Mouse (Mus musculus) hindbrain, embryonic 12.5 days (tissue): ENCODE measurements around the gene Pde10a. TPM values are rescaled to one million over a fixed set of nuclear protein-coding genes. Genes with fewer than 3 reads are reported as not detected.
A peak's percentile ranks its signal among the peaks of the same experiment; 100 is the strongest.

Experiments
- ATAC-seq: fragments of 200-750 bp; cut with Nextera tagmentation; 2 replicates; pipeline ENCODE4 v1.8.0; 2017; ENCODE audit warnings: moderate TSS enrichment; ENCODE audit not compliant: low FRiP score
- H3K27ac ChIP-seq: fragments of 300-500 bp; sonication (generic); 2 replicates; pipeline ENCODE4 v1.5.1; 2016; ENCODE audit warnings: mild to moderate bottlenecking
- H3K27me3 ChIP-seq: fragments of 300-500 bp; sonication (generic); 2 replicates; pipeline ENCODE4 v1.6.1; 2016; ENCODE audit warnings: mild to moderate bottlenecking
- H3K36me3 ChIP-seq: fragments of 300-500 bp; sonication (generic); 2 replicates; pipeline ENCODE4 v1.6.1; 2016; ENCODE audit warnings: mild to moderate bottlenecking
- H3K4me1 ChIP-seq: fragments of 300-500 bp; sonication (generic); 2 replicates; pipeline ENCODE4 v1.6.1; 2016
- H3K4me2 ChIP-seq: fragments of 300-500 bp; sonication (generic); replicated peaks from 2 replicates; pipeline ENCODE4 v1.6.1; 2016; ENCODE audit warnings: mild to moderate bottlenecking
- H3K4me3 ChIP-seq: fragments of 300-500 bp; sonication (generic); 2 replicates; pipeline ENCODE4 v1.5.1; 2016; ENCODE audit warnings: mild to moderate bottlenecking
- H3K9ac ChIP-seq: fragments of 300-500 bp; sonication (generic); 2 replicates; pipeline ENCODE4 v1.6.1; 2016; ENCODE audit warnings: mild to moderate bottlenecking, moderate library complexity
- H3K9me3 ChIP-seq: fragments of 300-500 bp; sonication (generic); replicated peaks from 2 replicates; pipeline ENCODE4 v1.6.1; 2016; ENCODE audit warnings: mild to moderate bottlenecking
- WGBS: fragments of 180-500 bp; shearing (Covaris S2); methylation state at CpG from one replicate; pipeline ENCODE4 v1.1.7; 2016; 5-methylcytosine and 5-hydroxymethylcytosine counted together
- polyA plus RNA-seq: library from polyadenylated mRNA; unstranded; fragments of >200 nt; fragmentation: Nextera tagmentation; extraction: Ambion mirVana; gene quantifications from 2 replicates; pipeline ENCODE4 v1.2.1, GENCODE M21; 2016

The Pde10a gene
- polyA plus RNA-seq, 1 experiment from 2014 or later, result 13.9 TPM

GRCm38 (mm10) chr17:8856430-8857371 lies 331.5 kb downstream of the Pde10a start:
- no peaks in the 10 kb centered on the region for H3K36me3 ChIP-seq
- ATAC-seq, result peak; percentile 69
- no peak overlapping the region for H3K9ac ChIP-seq
- H3K27ac ChIP-seq, result no peak overlapping the region
- H3K4me2 ChIP-seq, result peak overlapping the region; percentile 44
- H3K9me3 ChIP-seq, result no peaks in the 10 kb centered on the region
- peaks cover 4% of the 10 kb centered on the region; the same call in 1 of the 2 replicates for H3K27me3 ChIP-seq
- H3K4me1 ChIP-seq, result peaks cover 17% of the 10 kb centered on the region
- WGBS, result 35% methylated on average over 22 of the region's 22 CpGs
- peak overlapping the region; percentile 13; the same call in 1 of the 2 replicates for H3K4me3 ChIP-seq

- no peak for ATAC-seq
- WGBS, result 71% methylated on average over 23 of the region's 23 CpGs
- H3K4me2 ChIP-seq, result no peak overlapping the region
- H3K27me3 ChIP-seq, result peaks cover 4% of the 10 kb centered on the region; the same call in 1 of the 2 replicates
- H3K9ac ChIP-seq, result no peak overlapping the region
- H3K9me3 ChIP-seq, result no peaks in the 10 kb centered on the region
- H3K4me3 ChIP-seq, result no peak overlapping the region
- H3K4me1 ChIP-seq, result peaks cover 17% of the 10 kb centered on the region
- no peak overlapping the region for H3K27ac ChIP-seq
- H3K36me3 ChIP-seq, result no peaks in the 10 kb centered on the region
Measured at GRCm38 (mm10) chr17:8858636-8859421, 333.7 kb downstream of the Pde10a start.

GRCm38 (mm10) chr17:8859489-8859888 lies 334.3 kb downstream of the Pde10a start:
- H3K27me3 ChIP-seq, result peaks cover 4% of the 10 kb centered on the region; the same call in 1 of the 2 replicates
- H3K27ac ChIP-seq, result no peak overlapping the region
- H3K9me3 ChIP-seq, result no peaks in the 10 kb centered on the region
- H3K36me3 ChIP-seq, result no peaks in the 10 kb centered on the region
- no peak for ATAC-seq
- 78% methylated on average over 4 of the region's 4 CpGs for WGBS
- no peak overlapping the region for H3K9ac ChIP-seq
- no peak overlapping the region for H3K4me2 ChIP-seq
- no peak overlapping the region for H3K4me3 ChIP-seq
- peaks cover 17% of the 10 kb centered on the region for H3K4me1 ChIP-seq

GRCm38 (mm10) chr17:8864638-8865497 lies 339.7 kb downstream of the Pde10a start:
- no peak overlapping the region for H3K4me3 ChIP-seq
- WGBS, result 73% methylated on average over 8 of the region's 8 CpGs
- H3K27me3 ChIP-seq, result no peaks in the 10 kb centered on the region
- H3K4me2 ChIP-seq, result no peak overlapping the region
- no peaks in the 10 kb centered on the region for H3K36me3 ChIP-seq
- ATAC-seq, result no peak
- no peaks in the 10 kb centered on the region for H3K9me3 ChIP-seq
- H3K27ac ChIP-seq, result no peak overlapping the region
- H3K4me1 ChIP-seq, result peaks cover 8% of the 10 kb centered on the region
- no peak overlapping the region for H3K9ac ChIP-seq

GRCm38 (mm10) chr17:8867331-8868237 lies 342.4 kb downstream of the Pde10a start:
- H3K27me3 ChIP-seq, result no peaks in the 10 kb centered on the region
- 77% methylated on average over 24 of the region's 25 CpGs for WGBS
- no peak for ATAC-seq
- H3K9me3 ChIP-seq, result no peaks in the 10 kb centered on the region
- H3K27ac ChIP-seq, result no peak overlapping the region
- H3K4me3 ChIP-seq, result no peak overlapping the region
- H3K4me2 ChIP-seq, result no peak overlapping the region
- H3K9ac ChIP-seq, result no peak overlapping the region
- no peaks in the 10 kb centered on the region for H3K36me3 ChIP-seq
- peaks cover 18% of the 10 kb centered on the region for H3K4me1 ChIP-seq

- Histone ChIP-seq H3K27ac (no peak overlapping the region), H3K27me3 (no peaks in the 10 kb centered on the region), H3K4me1 (peaks cover 24% of the 10 kb centered on the region), H3K9me3 (no peaks in the 10 kb centered on the region), H3K4me3 (no peak overlapping the region), H3K36me3 (no peaks in the 10 kb centered on the region), H3K4me2 (no peak overlapping the region), H3K9ac (no peak overlapping the region)
- ATAC-seq, result no peak
- WGBS, result 89% methylated on average over 10 of the region's 10 CpGs
Measured at GRCm38 (mm10) chr17:8869287-8869686, 344.1 kb downstream of the Pde10a start.

GRCm38 (mm10) chr17:8870848-8871247 lies 345.7 kb downstream of the Pde10a start:
- Histone ChIP-seq H3K9me3 (no peaks in the 10 kb centered on the region), H3K9ac (no peak overlapping the region), H3K4me1 (peaks cover 24% of the 10 kb centered on the region), H3K36me3 (no peaks in the 10 kb centered on the region), H3K27me3 (no peaks in the 10 kb centered on the region), H3K27ac (no peak overlapping the region), H3K4me2 (no peak overlapping the region), H3K4me3 (no peak overlapping the region)
- ATAC-seq, result no peak
- WGBS, result 75% methylated on average over 7 of the region's 7 CpGs

- no peak overlapping the region for H3K27ac ChIP-seq
- no peaks in the 10 kb centered on the region for H3K27me3 ChIP-seq
- WGBS, result 85% methylated on average over 7 of the region's 7 CpGs
- H3K9me3 ChIP-seq, result no peaks in the 10 kb centered on the region
- no peak overlapping the region for H3K9ac ChIP-seq
- no peak overlapping the region for H3K4me2 ChIP-seq
- H3K4me1 ChIP-seq, result peaks cover 24% of the 10 kb centered on the region
- no peak for ATAC-seq
- no peaks in the 10 kb centered on the region for H3K36me3 ChIP-seq
- H3K4me3 ChIP-seq, result no peak overlapping the region
Measured at GRCm38 (mm10) chr17:8871396-8871795, 346.2 kb downstream of the Pde10a start.

GRCm38 (mm10) chr17:8871997-8872593 lies 346.9 kb downstream of the Pde10a start:
- ATAC-seq, result peak; percentile 52
- H3K9ac ChIP-seq, result 0 out of 2 replicates have a peak overlapping the region, but pooled peaks have one; percentile 0
- no peak overlapping the region for H3K4me2 ChIP-seq

GRCm38 (mm10) chr17:8872611-8873010 lies 347.4 kb downstream of the Pde10a start:
- H3K36me3 ChIP-seq, result no peaks in the 10 kb centered on the region
- ATAC-seq, result no peak
- no peak overlapping the region for H3K4me2 ChIP-seq
- 45% methylated on average over 8 of the region's 8 CpGs for WGBS
- peaks cover 20% of the 10 kb centered on the region for H3K4me1 ChIP-seq
- 0 out of 2 replicates have a peak overlapping the region, but pooled peaks have one; percentile 0 for H3K9ac ChIP-seq
- no peak overlapping the region for H3K4me3 ChIP-seq
- no peaks in the 10 kb centered on the region for H3K27me3 ChIP-seq
- peak overlapping the region; percentile 13 for H3K27ac ChIP-seq
- no peaks in the 10 kb centered on the region for H3K9me3 ChIP-seq

More at GRCm38 (mm10) chr17:8871997-8872593, 346.9 kb downstream of the Pde10a start:
- WGBS, result 46% methylated on average over 12 of the region's 12 CpGs
- Histone ChIP-seq H3K36me3 (no peaks in the 10 kb centered on the region), H3K27ac (peak overlapping the region; percentile 13), H3K4me1 (peaks cover 24% of the 10 kb centered on the region), H3K27me3 (no peaks in the 10 kb centered on the region), H3K4me3 (no peak overlapping the region), H3K9me3 (no peaks in the 10 kb centered on the region)
